Mouse (Mus musculus): ENCODE measurements around the gene Olfr1062. TPM values are rescaled to one million over a fixed set of nuclear protein-coding genes. Genes with fewer than 3 reads are reported as not detected.

Olfr1062 gene
- not detected for polyA plus RNA-seq (2014; fragmentation: Illumina TruSeq; extraction: RNeasy Lipid Tissue Mini Kit (QIAGEN cat#74804); ENCODE audit: low read depth, low replicate concordance)

GRCm38 (mm10) chr2:86426649-86427048, at the start of gene Olfr1062:
Gene Olfr1062 (minus strand): TSS chr2:86426749.

GRCm38 (mm10) chr2:86456169-86456568, 29.6 kb upstream of the Olfr1062 start, which contains the start of gene Olfr1066:
Gene Olfr1066 (minus strand): TSS chr2:86456269.

GRCm38 (mm10) chr2:86450491-86450890, 23.9 kb upstream of the Olfr1062 start, which contains the start of gene Olfr1065:
Gene Olfr1065 (minus strand): TSS chr2:86450591.

GRCm38 (mm10) chr2:86413950-86414349, 12.6 kb downstream of the Olfr1062 start, which contains the start of gene Olfr1061:
Gene Olfr1061 (minus strand): TSS chr2:86414050.

GRCm38 (mm10) chr2:86388461-86388860, 38.1 kb downstream of the Olfr1062 start, which contains the start of gene Olfr1058:
Gene Olfr1058 (minus strand): TSS chr2:86388561.

GRCm38 (mm10) chr2:86378293-86378692, 48.3 kb downstream of the Olfr1062 start, which contains the start of gene Olfr1057:
Gene Olfr1057 (minus strand): TSS chr2:86378393.

Other genes starting within 250 kb of the Olfr1062 start
- not detected for gene Olfr1044, start 248.9 kb downstream of the Olfr1062 start, polyA plus RNA-seq (2014; fragmentation: Illumina TruSeq; extraction: RNeasy Lipid Tissue Mini Kit (QIAGEN cat#74804); ENCODE audit: low read depth, low replicate concordance)
- not detected for gene Olfr52, start 241.1 kb downstream of the Olfr1062 start, polyA plus RNA-seq (2014; fragmentation: Illumina TruSeq; extraction: RNeasy Lipid Tissue Mini Kit (QIAGEN cat#74804); ENCODE audit: low read depth, low replicate concordance)
- gene Olfr1045, start 223.7 kb downstream of the Olfr1062 start, polyA plus RNA-seq (2014; fragmentation: Illumina TruSeq; extraction: RNeasy Lipid Tissue Mini Kit (QIAGEN cat#74804); ENCODE audit: low read depth, low replicate concordance): not detected
- not detected for gene Olfr1046, start 207.4 kb downstream of the Olfr1062 start, polyA plus RNA-seq (2014; fragmentation: Illumina TruSeq; extraction: RNeasy Lipid Tissue Mini Kit (QIAGEN cat#74804); ENCODE audit: low read depth, low replicate concordance)
- gene Olfr1047, start 195.3 kb downstream of the Olfr1062 start, polyA plus RNA-seq (2014; fragmentation: Illumina TruSeq; extraction: RNeasy Lipid Tissue Mini Kit (QIAGEN cat#74804); ENCODE audit: low read depth, low replicate concordance): not detected
- not detected for gene Olfr1048, start 186.5 kb downstream of the Olfr1062 start, polyA plus RNA-seq (2014; fragmentation: Illumina TruSeq; extraction: RNeasy Lipid Tissue Mini Kit (QIAGEN cat#74804); ENCODE audit: low read depth, low replicate concordance)
- not detected for gene Olfr1049, start 168.4 kb downstream of the Olfr1062 start, polyA plus RNA-seq (2014; fragmentation: Illumina TruSeq; extraction: RNeasy Lipid Tissue Mini Kit (QIAGEN cat#74804); ENCODE audit: low read depth, low replicate concordance)
- not detected for gene Olfr1051, start 147.7 kb downstream of the Olfr1062 start, polyA plus RNA-seq (2014; fragmentation: Illumina TruSeq; extraction: RNeasy Lipid Tissue Mini Kit (QIAGEN cat#74804); ENCODE audit: low read depth, low replicate concordance)
- not detected for gene Olfr1052, start 134.3 kb downstream of the Olfr1062 start, polyA plus RNA-seq (2014; fragmentation: Illumina TruSeq; extraction: RNeasy Lipid Tissue Mini Kit (QIAGEN cat#74804); ENCODE audit: low read depth, low replicate concordance)
- not detected for gene Olfr1053, start 111.5 kb downstream of the Olfr1062 start, polyA plus RNA-seq (2014; fragmentation: Illumina TruSeq; extraction: RNeasy Lipid Tissue Mini Kit (QIAGEN cat#74804); ENCODE audit: low read depth, low replicate concordance)
- not detected for gene Olfr1054, start 91.3 kb downstream of the Olfr1062 start, polyA plus RNA-seq (2014; fragmentation: Illumina TruSeq; extraction: RNeasy Lipid Tissue Mini Kit (QIAGEN cat#74804); ENCODE audit: low read depth, low replicate concordance)
- gene Olfr1055, start 76.5 kb downstream of the Olfr1062 start, polyA plus RNA-seq (2014; fragmentation: Illumina TruSeq; extraction: RNeasy Lipid Tissue Mini Kit (QIAGEN cat#74804); ENCODE audit: low read depth, low replicate concordance): not detected
- not detected for gene Olfr1056, start 64.3 kb downstream of the Olfr1062 start, polyA plus RNA-seq (2014; fragmentation: Illumina TruSeq; extraction: RNeasy Lipid Tissue Mini Kit (QIAGEN cat#74804); ENCODE audit: low read depth, low replicate concordance)
- not detected for gene Olfr1057, start 48.4 kb downstream of the Olfr1062 start, polyA plus RNA-seq (2014; fragmentation: Illumina TruSeq; extraction: RNeasy Lipid Tissue Mini Kit (QIAGEN cat#74804); ENCODE audit: low read depth, low replicate concordance)
- gene Olfr1058, start 38.2 kb downstream of the Olfr1062 start, polyA plus RNA-seq (2014; fragmentation: Illumina TruSeq; extraction: RNeasy Lipid Tissue Mini Kit (QIAGEN cat#74804); ENCODE audit: low read depth, low replicate concordance): not detected
- gene Olfr1061, start 12.7 kb downstream of the Olfr1062 start, polyA plus RNA-seq (2014; fragmentation: Illumina TruSeq; extraction: RNeasy Lipid Tissue Mini Kit (QIAGEN cat#74804); ENCODE audit: low read depth, low replicate concordance): not detected
- not detected for gene Olfr1065, start 23.8 kb upstream of the Olfr1062 start, polyA plus RNA-seq (2014; fragmentation: Illumina TruSeq; extraction: RNeasy Lipid Tissue Mini Kit (QIAGEN cat#74804); ENCODE audit: low read depth, low replicate concordance)
- gene Olfr1066, start 29.5 kb upstream of the Olfr1062 start, polyA plus RNA-seq (2014; fragmentation: Illumina TruSeq; extraction: RNeasy Lipid Tissue Mini Kit (QIAGEN cat#74804); ENCODE audit: low read depth, low replicate concordance): not detected
- gene Olfr228, start 60.6 kb upstream of the Olfr1062 start, polyA plus RNA-seq (2014; fragmentation: Illumina TruSeq; extraction: RNeasy Lipid Tissue Mini Kit (QIAGEN cat#74804); ENCODE audit: low read depth, low replicate concordance): not detected
- gene Olfr1076, start 81.7 kb upstream of the Olfr1062 start, polyA plus RNA-seq (2014; fragmentation: Illumina TruSeq; extraction: RNeasy Lipid Tissue Mini Kit (QIAGEN cat#74804); ENCODE audit: low read depth, low replicate concordance): not detected
- not detected for gene Olfr1079, start 115.7 kb upstream of the Olfr1062 start, polyA plus RNA-seq (2014; fragmentation: Illumina TruSeq; extraction: RNeasy Lipid Tissue Mini Kit (QIAGEN cat#74804); ENCODE audit: low read depth, low replicate concordance)
- not detected for gene Olfr1080, start 131.5 kb upstream of the Olfr1062 start, polyA plus RNA-seq (2014; fragmentation: Illumina TruSeq; extraction: RNeasy Lipid Tissue Mini Kit (QIAGEN cat#74804); ENCODE audit: low read depth, low replicate concordance)
- gene Olfr1082, start 172.2 kb upstream of the Olfr1062 start, polyA plus RNA-seq (2014; fragmentation: Illumina TruSeq; extraction: RNeasy Lipid Tissue Mini Kit (QIAGEN cat#74804); ENCODE audit: low read depth, low replicate concordance): not detected
- gene Olfr1084, start 213.0 kb upstream of the Olfr1062 start, polyA plus RNA-seq (2014; fragmentation: Illumina TruSeq; extraction: RNeasy Lipid Tissue Mini Kit (QIAGEN cat#74804); ENCODE audit: low read depth, low replicate concordance): not detected
- gene Olfr1085, start 235.3 kb upstream of the Olfr1062 start, polyA plus RNA-seq (2014; fragmentation: Illumina TruSeq; extraction: RNeasy Lipid Tissue Mini Kit (QIAGEN cat#74804); ENCODE audit: low read depth, low replicate concordance): not detected

Data from heart, adult 10 weeks (tissue).